Mouse (Mus musculus) left cerebral cortex, postnatal 10 days (tissue): Measurements from ENCODE around the gene Eif4g3. TPM values are rescaled to one million over a fixed set of nuclear protein-coding genes. Genes with fewer than 3 reads are reported as not detected.

Experiments
- DNase-seq, 2 experiments: peaks; one replicate each; pipeline ENCODE4 v3.0.0; 2021 to 2022; ENCODE audit warnings: low spot score in 2 of 2, mixed read lengths in 1 of 2; ENCODE audit errors: extremely low spot score in 1 of 2
- intact Hi-C: fragments of 180-260 bp; cut with DNase I; formaldehyde crosslinking; loops from one replicate; pipeline ENCODE4 v1.15.1; 2025
- total RNA-seq, 2 experiments: library from RNA; stranded (reverse); gene quantifications; 2 replicates each; pipeline ENCODE4 v1.2.3; 2021

Eif4g3 gene
- total RNA-seq, 2 experiments from 2014 or later, result 198 to 199 TPM

- intact Hi-C loops, result no loop called here
- no peak for DNase-seq
Measured at GRCm38 (mm10) chr4:138013723-138014479, 21.1 kb downstream of the Eif4g3 start.

GRCm38 (mm10) chr4:138015966-138016365 is 23.1 kb downstream of the Eif4g3 start:
- no peak for DNase-seq
- intact Hi-C loops, result no loop called here

GRCm38 (mm10) chr4:138017085-138017637 is 24.3 kb downstream of the Eif4g3 start:
- no peak for DNase-seq
- intact Hi-C loops, result no loop called here

GRCm38 (mm10) chr4:138018011-138018410 is 25.2 kb downstream of the Eif4g3 start:
- intact Hi-C loops, result no loop called here
- DNase-seq, result no peak

GRCm38 (mm10) chr4:138020231-138020630 is 27.4 kb downstream of the Eif4g3 start:
- intact Hi-C loops, result no loop called here
- DNase-seq, result no peak

- no peak for DNase-seq
- intact Hi-C loops, result no loop called here
Measured at GRCm38 (mm10) chr4:138021651-138022050, 28.8 kb downstream of the Eif4g3 start.

GRCm38 (mm10) chr4:138022761-138023160 is 29.9 kb downstream of the Eif4g3 start:
- DNase-seq, result no peak
- intact Hi-C loops, result no loop called here

- intact Hi-C loops, result no loop called here
Measured at GRCm38 (mm10) chr4:138023403-138024100, 30.7 kb downstream of the Eif4g3 start.

GRCm38 (mm10) chr4:138029168-138029567 is 36.3 kb downstream of the Eif4g3 start:
- intact Hi-C loops, result no loop called here
- DNase-seq, result no peak

More at GRCm38 (mm10) chr4:138023403-138024100, 30.7 kb downstream of the Eif4g3 start:
- no peak for DNase-seq

- intact Hi-C loops, result no loop called here
- DNase-seq, result no peak
Measured at GRCm38 (mm10) chr4:138031828-138032227, 39.0 kb downstream of the Eif4g3 start.

- DNase-seq, result no peak
- intact Hi-C loops, result no loop called here
Measured at GRCm38 (mm10) chr4:138033871-138034270, 41.0 kb downstream of the Eif4g3 start.

GRCm38 (mm10) chr4:138035435-138036120 is 42.8 kb downstream of the Eif4g3 start:
- DNase-seq, result no peak
- intact Hi-C loops, result no loop called here

GRCm38 (mm10) chr4:138037110-138037509 is 44.3 kb downstream of the Eif4g3 start:
- DNase-seq, result no peak
- intact Hi-C loops, result no loop called here

GRCm38 (mm10) chr4:138037896-138038295 is 45.1 kb downstream of the Eif4g3 start:
- intact Hi-C loops, result no loop called here
- no peak for DNase-seq

GRCm38 (mm10) chr4:138038365-138039274 is 45.8 kb downstream of the Eif4g3 start:
- DNase-seq, result no peak
- intact Hi-C loops, result no loop called here

GRCm38 (mm10) chr4:138039275-138039651 is 46.4 kb downstream of the Eif4g3 start:
- DNase-seq, result no peak
- intact Hi-C loops, result no loop called here

- intact Hi-C loops, result no loop called here
- DNase-seq, result no peak
Measured at GRCm38 (mm10) chr4:138040589-138040988, 47.8 kb downstream of the Eif4g3 start.

- intact Hi-C loops, result no loop called here
- DNase-seq, result no peak
Measured at GRCm38 (mm10) chr4:138041566-138042256, 48.9 kb downstream of the Eif4g3 start.
